ENCODE assay signal across 25 mouse cellular contexts in genomic region chr7:143626178-143626577, GRCm38 (mm10). TPM values are rescaled to one million over a fixed set of nuclear protein-coding genes. Genes with fewer than 3 reads are reported as not detected.
DNase-seq lines count a peak whose midpoint lies in the region; TF ChIP-seq lines count a peak whose summit lies in the region.
"Had no signal": no experiment of that assay in that cellular context is flagged by ENCODE, and none has a peak within 500 bp of the region (broad histone marks: within the 10 kb centered on the region; RNA-seq: fewer than 3 reads in every experiment).

No protein-coding gene starts in this region.

- intact Hi-C loops in gastrocnemius, adult 2 months (cut with DNase I) = no loop called here

- WGBS in limb, embryonic 10.5 days = 66% methylated on average over 2 of the region's 2 CpGs

- 0 out of 2 replicates have a peak overlapping the region, but pooled peaks have one; percentile 35 for H3K27ac ChIP-seq in gastrocnemius, adult 2 months
- no peak overlapping the region for H3K27ac ChIP-seq in limb, embryonic 10.5 days
- H3K27ac ChIP-seq: forebrain, embryonic 10.5 days; heart, adult 2 months; heart, embryonic 13.5 days; hindbrain, postnatal 0 days; limb, embryonic 12.5 days; liver, embryonic 14.5 days; lung, embryonic 15.5 days; midbrain, embryonic 15.5 days had no signal

- H3K4me1 ChIP-seq in limb, embryonic 10.5 days = no peaks in the 10 kb centered on the region
- H3K4me1 ChIP-seq: forebrain, embryonic 10.5 days; heart, embryonic 13.5 days; limb, embryonic 12.5 days; lung, embryonic 15.5 days; midbrain, embryonic 15.5 days had no signal

- H3K36me3 ChIP-seq in limb, embryonic 10.5 days = no peaks in the 10 kb centered on the region
- H3K36me3 ChIP-seq: forebrain, embryonic 10.5 days; G1E; heart, embryonic 13.5 days; limb, embryonic 12.5 days; lung, embryonic 15.5 days; midbrain, embryonic 15.5 days had no signal

- no peaks in the 10 kb centered on the region for H3K9me3 ChIP-seq in limb, embryonic 10.5 days (replicated peaks)
- H3K9me3 ChIP-seq: forebrain, embryonic 10.5 days; G1E; heart, embryonic 13.5 days; limb, embryonic 12.5 days; lung, embryonic 15.5 days; midbrain, embryonic 15.5 days had no signal

- TF ChIP-seq CTCF in gastrocnemius, adult 2 months (IDR thresholded peaks at IDR 0.05) = no peak

- no peaks in the 10 kb centered on the region for H3K27me3 ChIP-seq in limb, embryonic 10.5 days (ENCODE audit: low read depth, poor library complexity, severe bottlenecking)
- H3K27me3 ChIP-seq: heart, embryonic 13.5 days; limb, embryonic 12.5 days; lung, embryonic 15.5 days; midbrain, embryonic 15.5 days had no signal

- H3K4me3 ChIP-seq in gastrocnemius, adult 2 months = peak overlapping the region; percentile 13; the same call in 1 of the 2 replicates
- no peak overlapping the region for H3K4me3 ChIP-seq in limb, embryonic 10.5 days
- H3K4me3 ChIP-seq: forebrain, embryonic 10.5 days; heart, adult 2 months; heart, embryonic 13.5 days; limb, embryonic 12.5 days; lung, embryonic 15.5 days; midbrain, embryonic 15.5 days had no signal

- DNase-seq in gastrocnemius, adult 2 months = no peak
- no peak for DNase-seq in gastrocnemius, adult 8-10 months (ENCODE audit: low spot score in 2 of 2)
- DNase-seq in thymus, postnatal 0 days (ENCODE audit: low spot score) = peak; percentile 10
- no peak for DNase-seq in thymus, postnatal 4 days
- DNase-seq in induced T-regulatory cell, adult 2 months (ENCODE audit: low read depth) = peak; percentile 70
- DNase-seq in heart, adult 18-20 months = no peak
- DNase-seq in limb, embryonic 10.5 days (ENCODE audit: low spot score) = no peak
- DNase-seq: adrenal gland, postnatal 25 days; cerebellum, adult 11 months; cerebellum, postnatal 10 days; gastrocnemius, postnatal 25 days; heart, adult 2 months; heart, postnatal 14 days; lung, postnatal 4 days; thymus, adult 18-20 months had no signal

RNA-seq across cellular contexts. Expression of gene Tnfrsf26, which starts 2.3 kb away (rescaled TPM):
- total RNA-seq in gastrocnemius, adult 2 months (2021) = under 1 TPM; 0.17 to 0.23 TPM
- under 1 TPM; 0.07 to 0.21 (median 0.14) TPM for total RNA-seq in gastrocnemius, adult 8-10 months (2022)
- polyA plus RNA-seq in thymus, postnatal 0 days (2015; fragmentation: Nextera tagmentation; extraction: Ambion mirVana) = 10.5 and 11.3 TPM in 2 replicates
- total RNA-seq in heart, adult 18-20 months (2021) = under 1 TPM; 0.50 to 0.80 TPM
- polyA plus RNA-seq in limb, embryonic 10.5 days (2016; fragmentation: Nextera tagmentation; extraction: Ambion mirVana) = 0.09 and 0.20 TPM in 2 replicates
- polyA plus RNA-seq: forebrain, embryonic 16.5 days; G1E; neural tube, embryonic 14.5 days had no signal

RNA-seq across cellular contexts. Expression of gene Tnfrsf22, which starts 23.3 kb away (rescaled TPM):
- total RNA-seq in gastrocnemius, adult 2 months (2021) = 1 to 10 TPM in 1 of 2 experiments, under 1 TPM in 1; 0.97 to 2.1 TPM
- 1 to 10 TPM; 1.2 to 2.8 (median 1.7) TPM for total RNA-seq in gastrocnemius, adult 8-10 months (2022)
- polyA plus RNA-seq in thymus, postnatal 0 days (2015; fragmentation: Nextera tagmentation; extraction: Ambion mirVana) = 3.5 and 3.7 TPM in 2 replicates
- 1 to 10 TPM; 2.7 to 3.3 TPM for total RNA-seq in heart, adult 18-20 months (2021)
- polyA plus RNA-seq in limb, embryonic 10.5 days (2016; fragmentation: Nextera tagmentation; extraction: Ambion mirVana) = 9.3 and 9.8 TPM in 2 replicates
- polyA plus RNA-seq: G1E had no signal

RNA-seq across cellular contexts. Expression of gene Cars, which starts 26.3 kb away (rescaled TPM):
- total RNA-seq in gastrocnemius, adult 2 months (2021) = 10 to 100 TPM; 37.2 to 42.3 TPM
- 10 to 100 TPM; 31.9 to 41.9 (median 38.4) TPM for total RNA-seq in gastrocnemius, adult 8-10 months (2022)
- polyA plus RNA-seq in thymus, postnatal 0 days (2015; fragmentation: Nextera tagmentation; extraction: Ambion mirVana) = 40.3 and 42.9 TPM in 2 replicates
- total RNA-seq in heart, adult 18-20 months (2021) = 10 to 100 TPM; 20.4 to 20.6 TPM
- polyA plus RNA-seq in limb, embryonic 10.5 days (2016; fragmentation: Nextera tagmentation; extraction: Ambion mirVana) = 79.2 and 88.3 TPM in 2 replicates

RNA-seq across cellular contexts. Expression of gene Tnfrsf23, which starts 59.5 kb away (rescaled TPM):
- total RNA-seq in gastrocnemius, adult 2 months (2021) = 1 to 10 TPM; 3.0 to 4.1 TPM
- 1 to 10 TPM; 2.5 to 4.6 (median 3.4) TPM for total RNA-seq in gastrocnemius, adult 8-10 months (2022)
- polyA plus RNA-seq in thymus, postnatal 0 days (2015; fragmentation: Nextera tagmentation; extraction: Ambion mirVana) = 1.9 and 2.4 TPM in 2 replicates
- total RNA-seq in heart, adult 18-20 months (2021) = 1 to 10 TPM; 3.2 to 5.1 TPM
- polyA plus RNA-seq in limb, embryonic 10.5 days (2016; fragmentation: Nextera tagmentation; extraction: Ambion mirVana) = 0.25 TPM in 1 of 2 replicates, not detected in the other
- polyA plus RNA-seq: G1E had no signal

Comparison
In these comparisons a context has a peak if more than half of its experiments do, and no peak if none do; other contexts are left out.
1. DNase-seq: peak in thymus, postnatal 0 days (single experiment) and induced T-regulatory cell, adult 2 months (single experiment); none in gastrocnemius, adult 2 months (single experiment), gastrocnemius, adult 8-10 months (0 of 2), thymus, postnatal 4 days (single experiment), heart, adult 18-20 months (0 of 2) and limb, embryonic 10.5 days (single experiment).